Mouse (Mus musculus): ENCODE measurements around the gene Gabrp. TPM values are rescaled to one million over a fixed set of nuclear protein-coding genes. Genes with fewer than 3 reads are reported as not detected.

Gene Gabrp
- polyA plus RNA-seq (2012): not detected in 2 replicates

DNA sequence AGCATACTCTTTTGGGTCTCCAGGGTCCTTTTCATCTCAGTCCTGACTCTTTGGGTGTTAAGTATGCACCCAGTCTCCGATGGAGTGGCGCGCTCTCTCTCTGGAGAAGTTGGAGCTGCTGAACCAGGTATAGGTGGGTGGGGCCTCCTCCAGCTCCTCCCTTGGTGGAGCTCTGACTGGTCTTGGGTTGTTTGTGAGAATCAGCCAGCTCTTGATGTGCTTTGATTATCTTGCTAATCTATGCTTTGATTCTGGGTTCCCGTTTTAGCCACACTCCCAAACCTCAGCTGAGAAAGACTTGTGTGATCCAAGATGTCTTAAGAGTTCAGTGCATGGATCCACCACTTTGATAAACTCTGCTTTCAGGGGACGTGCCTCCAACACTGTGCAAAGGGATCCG lies at the start of gene Gabrp:
TSS of gene Gabrp (minus strand) at position 101 of the 400 bp plus-strand sequence.
- no peak for TF ChIP-seq GATA1 (IDR thresholded peaks at IDR 0.05; ENCODE audit: low read length)

DNA sequence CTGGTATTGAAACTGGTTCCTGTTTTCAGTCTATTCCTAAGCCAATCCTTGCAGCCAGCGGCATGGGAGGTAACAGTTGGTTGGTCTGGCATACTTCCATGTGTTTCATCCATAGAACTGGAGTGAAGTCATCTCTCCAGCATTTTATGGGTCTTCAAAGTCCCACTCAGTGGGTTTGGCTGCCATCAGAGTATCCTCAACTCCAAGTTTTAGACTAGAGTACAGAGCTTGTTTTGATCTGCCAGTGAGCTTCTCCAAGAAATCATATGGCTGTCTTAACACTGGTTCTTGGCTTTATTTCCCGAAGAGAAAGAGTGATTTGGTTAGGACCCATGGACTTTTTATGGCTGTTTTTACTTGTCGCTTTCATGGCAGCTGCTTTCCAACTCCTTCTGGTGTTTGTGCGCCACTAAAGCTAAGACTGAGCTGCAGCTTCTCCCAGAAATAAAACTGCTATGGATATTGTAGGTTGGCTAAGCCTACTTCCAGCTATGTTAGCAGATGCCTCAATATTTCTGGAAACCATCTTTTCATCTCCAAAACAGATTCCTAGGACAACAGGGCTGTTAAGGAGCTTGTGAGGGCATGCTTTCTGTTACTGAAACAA lies 48.5 kb upstream of the Gabrp start:
- no peak for TF ChIP-seq GATA1 (IDR thresholded peaks at IDR 0.05; ENCODE audit: low read length)

DNA sequence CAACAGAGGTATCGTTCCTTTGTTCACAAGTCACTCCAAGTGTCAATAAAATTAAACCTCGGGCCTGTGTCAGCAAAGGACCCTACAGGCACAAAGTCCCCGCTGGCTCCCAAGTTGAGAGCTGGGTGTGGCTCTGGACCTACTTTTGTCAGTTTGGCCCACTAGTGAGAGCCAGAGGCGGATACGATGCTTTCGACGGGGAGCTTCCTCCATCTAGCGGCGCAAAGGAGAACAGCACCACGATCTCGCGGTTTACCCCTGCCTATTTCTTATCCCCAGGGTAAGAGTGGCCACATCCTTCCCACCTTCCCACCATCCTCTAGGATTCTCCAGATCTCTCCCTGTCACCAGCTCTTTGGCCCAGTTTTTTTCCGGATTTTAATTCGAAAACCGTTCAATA lies 35.5 kb upstream of the Gabrp start:
- TF ChIP-seq GATA1 (IDR thresholded peaks at IDR 0.05; ENCODE audit: low read length): no peak

DNA sequence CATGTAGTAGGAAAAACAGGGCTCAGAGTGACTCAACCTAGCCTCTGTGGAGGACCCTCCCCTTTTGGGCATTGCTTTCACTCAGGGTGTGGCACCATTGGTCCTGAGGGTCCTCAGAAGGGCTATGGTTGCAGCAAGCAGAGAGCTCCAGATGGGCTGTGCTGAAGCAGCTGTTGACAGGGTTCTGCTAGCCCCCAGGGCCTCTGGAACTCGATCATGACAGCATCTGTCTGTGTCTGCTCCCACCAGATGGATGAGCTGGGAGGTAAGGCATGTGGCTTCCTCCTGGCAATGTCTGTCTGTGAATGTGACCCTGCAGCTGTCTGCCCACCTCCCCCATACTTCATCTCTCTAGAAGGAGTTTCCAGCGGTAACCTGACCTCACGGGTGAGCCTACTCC lies 29.0 kb upstream of the Gabrp start:
- TF ChIP-seq GATA1 (IDR thresholded peaks at IDR 0.05; ENCODE audit: low read length): no peak

DNA sequence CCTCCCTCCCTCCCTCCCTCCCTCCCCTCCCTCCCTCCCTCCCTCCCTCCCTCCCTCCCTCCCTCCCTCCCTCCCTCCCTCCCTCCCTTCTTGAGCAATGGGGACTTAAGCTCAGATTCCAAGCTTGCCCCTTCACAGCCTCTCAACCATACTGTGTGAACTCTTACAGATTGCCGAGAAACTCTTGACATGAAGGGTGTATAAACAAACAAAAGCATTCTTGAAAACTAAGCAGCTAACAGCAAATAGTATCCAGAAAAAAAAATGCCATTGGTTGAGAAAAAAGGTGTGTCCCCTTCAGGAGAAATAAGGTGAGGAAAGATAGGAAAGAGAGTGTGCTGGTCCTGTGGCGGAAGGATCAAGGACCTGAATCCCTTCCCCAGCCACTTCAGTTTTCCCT lies 24.4 kb upstream of the Gabrp start:
- no peak for TF ChIP-seq GATA1 (IDR thresholded peaks at IDR 0.05; ENCODE audit: low read length)

DNA sequence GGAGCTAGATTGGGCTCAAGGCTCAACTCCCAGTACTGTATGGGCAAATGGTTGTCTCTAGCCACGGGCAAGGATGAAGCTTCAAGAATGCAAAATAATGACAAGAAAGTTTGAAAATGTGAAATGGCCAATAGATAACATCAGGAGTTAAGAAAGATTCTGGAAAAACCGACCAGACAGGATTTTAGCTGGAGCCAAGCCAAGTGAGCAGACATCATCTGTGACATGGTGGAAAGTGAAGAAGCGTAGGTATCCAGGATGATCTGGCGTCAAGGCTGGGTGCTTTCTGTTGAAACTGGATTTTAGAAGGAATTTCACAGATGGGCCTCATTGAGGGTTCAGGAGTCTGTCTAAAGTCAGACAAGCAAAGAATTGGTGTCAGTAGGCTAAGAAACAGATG lies 20.2 kb upstream of the Gabrp start, which contains the start of gene D130052B06Rik:
TSS of gene D130052B06Rik (plus strand) at position 317 of the 400 bp plus-strand sequence.
- no peak for TF ChIP-seq GATA1 (IDR thresholded peaks at IDR 0.05; ENCODE audit: low read length)

DNA sequence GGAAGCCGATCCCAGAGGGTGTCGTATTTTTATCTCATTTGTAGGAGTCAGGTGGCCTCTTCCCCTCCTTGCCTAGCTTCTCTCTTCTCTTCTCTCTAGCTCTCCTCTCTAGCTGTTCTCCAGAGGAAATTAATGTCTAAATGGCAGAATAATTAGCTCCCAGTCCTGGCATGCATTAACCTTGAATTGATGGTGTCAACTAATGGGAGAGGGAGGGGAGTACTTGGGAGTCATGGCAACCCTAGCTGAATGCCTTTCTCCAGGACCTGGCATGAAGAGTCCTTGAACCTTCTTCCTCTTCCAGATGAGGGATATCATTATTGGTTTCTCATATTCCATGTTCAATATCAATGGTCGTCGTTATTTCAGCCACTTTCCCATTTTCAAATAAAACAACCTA lies 17.9 kb upstream of the Gabrp start:
- no peak for TF ChIP-seq GATA1 (IDR thresholded peaks at IDR 0.05; ENCODE audit: low read length)

DNA sequence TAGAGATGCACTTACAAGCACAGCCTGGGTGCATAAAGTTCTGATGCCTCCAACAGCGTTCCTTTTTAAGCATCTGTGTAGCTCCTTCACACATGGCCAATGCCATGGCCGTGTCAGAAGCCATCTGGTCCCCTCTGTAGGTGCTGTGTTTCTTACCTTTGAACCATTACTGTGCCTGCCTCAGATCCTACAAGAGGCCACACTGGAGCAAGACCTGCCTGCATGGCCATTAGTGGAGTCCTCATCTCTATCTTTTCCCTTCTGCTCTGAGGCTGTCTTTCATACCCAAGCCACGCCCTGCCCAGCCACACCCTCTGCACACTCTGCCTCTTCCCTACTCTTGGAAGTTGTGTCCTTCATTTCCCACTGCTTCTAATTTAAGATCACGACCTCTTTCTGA lies 14.1 kb upstream of the Gabrp start:
- TF ChIP-seq GATA1 (IDR thresholded peaks at IDR 0.05; ENCODE audit: low read length): no peak

DNA sequence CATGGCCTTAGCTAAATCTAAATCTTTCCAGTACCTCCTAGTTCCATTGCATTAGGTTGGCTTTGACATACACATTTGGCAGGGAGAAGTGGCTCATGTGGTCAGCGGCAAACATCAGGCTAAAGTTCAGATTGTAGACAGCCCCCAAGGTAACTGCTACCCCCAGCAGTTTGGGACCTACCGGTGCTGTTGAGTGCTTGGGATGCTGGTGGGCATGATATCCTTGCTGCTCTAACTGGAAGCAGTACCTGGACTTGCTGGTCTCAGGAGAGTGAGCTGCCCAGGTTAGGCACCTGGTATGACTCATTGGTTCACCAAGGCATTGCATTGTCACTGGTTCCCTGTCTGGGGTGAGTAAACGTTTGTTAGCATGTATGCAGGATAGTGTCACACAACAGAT lies 12.0 kb upstream of the Gabrp start:
- TF ChIP-seq GATA1 (IDR thresholded peaks at IDR 0.05; ENCODE audit: low read length): no peak

DNA sequence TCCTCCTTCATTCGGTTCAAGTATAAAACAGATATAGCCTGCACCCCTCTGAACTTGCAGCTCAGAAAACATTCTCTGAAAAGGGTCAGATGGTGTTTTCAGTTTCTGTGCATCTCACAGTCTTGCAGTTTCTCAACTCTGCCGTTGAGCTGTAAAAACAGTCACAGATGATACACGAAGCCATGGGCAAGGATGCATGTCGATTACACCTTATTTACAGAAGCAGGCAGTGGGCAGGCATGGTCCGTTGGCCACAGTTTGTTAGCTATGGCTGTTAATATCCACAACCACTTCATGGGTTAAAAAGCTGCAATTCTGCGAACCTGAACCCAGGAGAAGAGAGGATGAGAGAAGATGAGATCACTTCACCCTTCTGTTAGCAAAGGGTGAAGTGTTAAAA lies 7.9 kb upstream of the Gabrp start:
- TF ChIP-seq GATA1 (IDR thresholded peaks at IDR 0.05; ENCODE audit: low read length): no peak

DNA sequence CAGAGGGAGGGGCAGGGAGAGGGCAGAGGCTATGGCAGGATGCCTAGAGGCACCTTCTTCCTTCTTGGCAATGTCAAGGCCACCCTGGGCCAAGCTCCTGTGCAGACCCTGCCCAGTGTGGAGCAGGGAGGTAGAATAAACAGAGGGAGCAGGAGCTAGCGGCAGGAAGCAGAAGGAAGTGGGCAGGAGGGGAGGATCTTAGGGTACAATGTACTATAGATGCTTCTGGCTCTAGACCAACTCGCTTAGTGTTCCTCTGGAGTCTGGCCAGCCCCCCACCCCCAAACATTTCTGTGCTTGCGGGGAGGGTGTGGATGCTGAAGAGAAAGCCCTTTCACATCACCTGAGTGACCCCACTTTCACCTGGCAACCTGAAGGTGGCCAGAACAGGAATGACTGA lies 862 bp upstream of the Gabrp start:
- no peak for TF ChIP-seq GATA1 (IDR thresholded peaks at IDR 0.05; ENCODE audit: low read length)

DNA sequence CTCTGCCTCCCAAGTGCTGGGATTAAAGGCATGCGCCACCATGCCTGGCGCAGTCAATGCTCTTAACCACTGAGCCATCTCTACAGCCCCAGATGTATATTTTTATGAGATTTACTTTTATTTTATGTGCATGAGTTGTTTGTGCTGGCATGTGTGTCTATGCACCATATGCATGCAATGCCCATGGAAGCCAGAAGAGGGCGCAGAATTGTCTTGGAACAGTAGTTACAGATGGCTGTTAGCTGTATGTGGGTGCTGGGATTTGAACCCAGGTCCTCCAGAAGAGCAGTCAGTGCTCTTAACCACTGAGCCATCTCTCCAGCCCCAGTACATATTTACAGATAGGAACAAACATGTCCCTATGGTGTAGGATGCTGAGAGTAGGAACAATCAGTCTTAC lies 3.8 kb downstream of the Gabrp start:
- no peak for TF ChIP-seq GATA1 (IDR thresholded peaks at IDR 0.05; ENCODE audit: low read length)

DNA sequence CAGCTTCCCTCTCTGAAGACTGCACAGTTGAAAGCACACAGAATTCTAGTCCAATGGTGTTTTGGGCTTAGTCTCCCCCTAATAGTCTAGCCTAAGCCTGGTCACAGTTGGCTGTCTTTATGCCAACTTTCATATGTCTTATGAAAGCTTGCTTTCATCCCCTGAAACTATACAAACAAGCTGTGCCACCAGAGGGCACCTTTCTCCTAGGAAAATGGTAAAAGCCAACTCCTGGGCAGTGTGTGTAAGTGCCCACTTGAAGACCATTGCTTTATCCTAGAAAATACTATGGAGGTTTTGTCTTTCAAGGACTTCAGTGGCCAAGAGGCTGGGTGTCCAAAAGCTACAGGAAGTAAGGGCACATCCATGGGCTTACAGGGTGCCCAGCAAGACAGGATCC lies 8.3 kb downstream of the Gabrp start:
- no peak for TF ChIP-seq GATA1 (IDR thresholded peaks at IDR 0.05; ENCODE audit: low read length)

DNA sequence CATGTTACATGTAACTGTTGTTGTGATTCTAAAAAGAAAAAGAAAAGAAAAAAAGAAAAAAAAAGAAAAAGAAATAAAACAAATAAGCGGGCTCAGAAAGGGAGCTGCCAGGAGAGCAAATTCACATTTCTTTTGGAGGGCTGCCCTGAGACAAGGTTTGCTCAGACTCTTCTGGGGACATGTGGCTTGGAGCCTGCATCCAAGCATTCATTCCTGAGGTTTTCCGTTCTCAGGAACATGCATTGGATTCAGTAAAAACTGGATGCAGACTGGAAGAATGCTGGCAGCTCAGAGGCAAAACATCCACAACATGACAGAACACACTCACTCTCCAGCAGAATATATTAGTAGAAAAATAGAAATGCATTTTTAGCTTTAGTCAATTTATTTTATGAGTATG lies 14.8 kb downstream of the Gabrp start:
- no peak for TF ChIP-seq GATA1 (IDR thresholded peaks at IDR 0.05; ENCODE audit: low read length)

DNA sequence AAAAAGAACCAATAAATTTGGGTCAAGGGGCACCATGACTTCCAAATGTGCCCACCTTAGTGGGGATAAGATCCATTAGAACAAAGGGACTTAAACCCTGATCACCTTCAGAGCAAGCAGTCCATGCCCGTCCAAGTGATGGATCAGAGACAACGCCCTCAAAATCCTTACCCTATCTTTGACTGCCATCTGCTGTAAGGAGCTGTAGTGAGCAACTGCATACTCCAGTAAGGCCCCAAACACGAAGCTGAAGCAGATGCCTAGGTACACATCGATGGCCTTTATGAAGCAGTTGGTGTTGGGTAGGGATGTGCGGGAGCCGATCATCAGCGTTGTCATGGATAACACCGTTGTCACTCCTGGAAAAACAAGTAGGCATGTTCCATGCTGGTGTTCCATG lies 24.6 kb downstream of the Gabrp start:
- TF ChIP-seq GATA1 (IDR thresholded peaks at IDR 0.05; ENCODE audit: low read length): no peak

DNA sequence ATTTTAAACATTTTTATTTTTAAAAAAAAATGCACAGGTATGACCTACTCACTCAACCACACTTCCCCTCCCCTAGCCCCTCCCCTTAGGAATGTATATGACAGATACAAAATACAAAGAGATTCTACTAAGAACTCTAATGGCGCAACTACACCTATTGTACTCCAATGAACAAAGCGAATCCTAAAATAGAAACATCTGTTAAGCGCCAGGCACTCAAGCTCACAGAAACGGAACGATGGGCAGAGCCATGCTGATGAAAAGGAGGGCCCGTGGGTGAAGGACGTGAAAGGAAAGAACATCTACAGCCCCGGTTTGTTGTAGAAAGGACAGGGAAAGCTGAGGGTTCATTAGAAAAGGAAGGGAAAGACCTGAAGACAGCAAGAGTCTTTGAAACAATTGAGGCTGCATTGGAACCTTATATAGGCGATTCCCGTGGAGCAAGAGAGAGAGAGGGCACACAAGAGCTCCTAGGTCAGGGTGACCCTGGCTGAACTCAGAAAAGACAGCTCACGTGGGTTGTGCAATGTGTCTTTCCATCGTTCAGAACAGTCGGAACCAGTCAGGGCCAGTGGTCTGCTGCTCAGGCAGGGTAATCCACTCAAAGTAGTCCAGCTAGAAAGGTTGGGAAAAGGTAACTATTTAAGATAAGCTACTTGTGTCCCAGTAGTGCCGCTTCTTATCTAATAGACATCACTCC lies 27.7 kb downstream of the Gabrp start:
- no peak for TF ChIP-seq GATA1 (IDR thresholded peaks at IDR 0.05; ENCODE audit: low read length)

DNA sequence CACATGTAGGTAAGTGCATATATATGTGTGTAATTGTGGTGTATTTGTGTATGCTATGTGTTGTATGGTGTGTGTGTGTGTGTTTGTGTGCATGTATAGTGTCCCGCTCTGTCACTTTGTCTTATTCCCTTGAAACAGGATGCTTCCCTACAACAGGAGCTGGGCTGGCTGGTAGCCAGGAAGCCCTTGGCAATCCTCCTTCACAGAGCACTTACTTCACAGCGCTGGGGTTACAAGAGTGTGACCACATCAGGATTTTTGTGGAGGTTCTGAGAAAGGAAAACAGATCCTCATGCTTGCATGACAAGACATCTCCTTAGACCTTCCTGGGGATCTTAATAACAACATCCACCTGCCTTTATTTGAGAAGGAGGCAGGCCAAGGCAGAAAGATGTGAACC lies 31.4 kb downstream of the Gabrp start:
- no peak for TF ChIP-seq GATA1 (IDR thresholded peaks at IDR 0.05; ENCODE audit: low read length)
